Mouse (Mus musculus) heart, postnatal 14 days (tissue): ENCODE measurements at regions not wholly inside any gene's neighbourhood (a gene's known extent, or its start where the extent isn't known, plus 50 kb on each side); places are given as distances from the start of the nearest gene placed in this dataset.
"Not testable (repeated sequence)": the region's sequence is repeated elsewhere in the genome, so short reads cannot be mapped to it uniquely, and the experiment has no call there.

ENCODE experiments used
- DNase-seq, 2 experiments: peaks; one replicate each; pipeline ENCODE4 v3.0.0; 2021 to 2022
- intact Hi-C: fragments of 180-260 bp; cut with DNase I; formaldehyde crosslinking; loops from one replicate; pipeline ENCODE4 v1.15.1; 2025

DNA sequence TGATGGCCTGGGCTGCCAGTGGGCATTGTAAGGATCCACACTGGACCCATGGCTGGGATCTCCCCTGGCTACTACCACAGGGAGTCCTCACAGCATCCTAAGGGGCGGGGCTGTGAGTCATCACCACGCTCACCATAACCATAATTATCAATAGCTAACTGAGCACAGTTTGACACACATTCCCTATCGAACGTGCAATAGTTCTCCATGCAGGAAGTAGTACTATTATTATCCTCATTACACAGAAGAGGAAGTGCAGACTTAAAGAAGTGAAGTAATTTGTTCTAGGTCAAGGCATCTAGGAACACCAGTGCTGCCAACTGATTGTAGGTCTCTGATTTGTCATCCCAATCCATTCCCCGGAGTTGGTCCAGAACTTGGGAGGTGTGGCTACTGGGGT, 84.1 kb upstream of the Trim2 start:
- intact Hi-C loops: no loop called here
- no peak for DNase-seq

DNA sequence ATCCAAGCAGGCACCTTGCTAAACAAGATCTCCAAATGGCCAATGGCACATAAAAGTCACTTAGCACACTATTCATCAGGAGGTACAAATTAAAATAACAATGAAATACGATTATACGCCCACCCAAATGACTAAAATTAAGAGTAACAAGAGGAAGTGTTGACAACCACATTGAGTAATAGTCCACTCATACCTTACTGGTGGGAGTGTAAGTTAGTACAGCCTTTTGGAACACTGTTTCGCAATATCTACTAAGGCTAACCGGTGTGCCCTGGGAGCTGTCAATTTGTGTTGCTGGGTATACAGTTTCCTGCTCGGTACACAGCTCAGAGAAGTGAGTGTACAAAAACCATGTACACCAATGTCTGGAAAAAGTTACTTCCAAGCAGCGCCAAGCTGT, 81.8 kb upstream of the Trim2 start:
- intact Hi-C loops: no loop called here
- DNase-seq: no peak

DNA sequence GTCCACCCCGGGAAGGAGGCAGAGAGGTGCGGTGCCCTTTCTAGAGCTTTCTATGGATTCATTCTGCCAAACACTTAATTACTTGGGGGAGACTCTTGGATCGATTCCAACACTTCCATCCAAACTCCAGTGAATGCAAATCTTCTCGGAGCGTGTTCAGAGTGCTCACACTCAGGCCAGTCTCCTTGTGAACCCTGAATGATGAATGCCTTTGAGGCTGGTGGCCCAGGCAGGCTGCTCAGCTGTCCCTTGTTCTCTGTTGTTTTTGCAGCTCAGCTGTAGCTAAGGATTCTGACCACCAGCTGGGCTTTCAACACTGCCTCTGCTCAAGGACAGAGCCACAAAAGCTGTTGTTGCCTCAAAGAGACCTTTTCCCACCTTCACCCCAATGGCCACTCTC, 79.0 kb upstream of the Trim2 start:
- intact Hi-C loops: no loop called here
- no peak for DNase-seq

DNA sequence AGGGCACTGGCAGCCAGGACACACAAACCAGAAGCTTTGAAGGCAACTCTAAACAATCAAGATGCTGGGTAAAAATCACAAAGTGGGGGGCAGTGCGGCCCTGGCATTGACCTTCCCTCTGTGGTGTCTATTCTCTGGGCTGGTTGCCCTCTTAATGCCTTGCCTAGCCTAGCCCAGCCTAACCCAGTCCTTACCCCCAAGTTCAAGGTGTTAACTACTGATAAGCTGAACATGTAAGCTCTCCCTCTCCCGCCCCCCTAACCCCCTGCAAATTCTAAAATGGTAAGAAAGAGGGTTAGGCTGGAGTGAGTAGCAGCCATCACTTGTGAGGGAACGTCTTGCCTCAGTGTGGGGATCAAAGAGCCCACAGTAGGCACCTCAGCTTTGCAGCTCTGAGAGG, 76.9 kb upstream of the Trim2 start:
- intact Hi-C loops: no loop called here
- no peak for DNase-seq

DNA sequence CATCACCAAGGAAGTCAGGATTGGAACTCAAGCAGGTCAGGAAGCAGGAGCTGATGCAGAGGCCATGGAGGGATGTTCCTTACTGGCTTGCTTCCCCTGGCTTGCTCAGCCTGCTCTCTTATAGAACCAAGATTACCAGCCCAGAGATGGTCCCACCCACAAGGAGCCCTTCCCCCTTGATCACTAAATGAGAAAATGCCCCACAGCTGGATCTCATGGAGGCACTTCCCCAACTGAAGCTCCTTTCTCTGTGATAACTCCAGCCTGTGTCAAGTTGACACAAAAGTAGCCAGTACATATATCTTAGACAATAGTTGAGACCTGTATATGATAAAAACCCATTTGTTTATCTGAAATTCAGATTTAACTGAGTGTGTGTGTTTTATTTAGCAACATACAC, 76.4 kb upstream of the Trim2 start:
- intact Hi-C loops, DNase-seq: not testable (repeated sequence)

DNA sequence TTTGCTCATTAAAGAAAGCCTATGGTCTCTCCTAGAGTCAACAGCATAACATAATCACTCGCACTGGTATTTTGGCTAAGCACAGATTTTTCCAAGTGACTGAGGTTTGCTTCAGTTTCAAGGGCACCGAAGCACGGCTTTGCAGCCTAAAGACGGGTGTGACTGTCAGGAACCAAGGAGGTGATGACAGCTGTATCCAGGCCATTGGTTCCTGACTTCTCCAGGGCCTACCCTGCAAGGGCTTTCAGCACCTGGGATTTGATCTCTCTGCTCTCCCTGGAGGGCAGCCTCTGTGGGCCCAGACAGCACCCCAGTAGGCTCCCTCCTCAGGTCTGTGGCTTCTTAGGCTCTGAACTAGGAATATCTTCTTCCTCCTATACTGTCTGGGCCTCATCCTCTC, 75.3 kb upstream of the Trim2 start:
- no peak for DNase-seq
- intact Hi-C loops: no loop called here

DNA sequence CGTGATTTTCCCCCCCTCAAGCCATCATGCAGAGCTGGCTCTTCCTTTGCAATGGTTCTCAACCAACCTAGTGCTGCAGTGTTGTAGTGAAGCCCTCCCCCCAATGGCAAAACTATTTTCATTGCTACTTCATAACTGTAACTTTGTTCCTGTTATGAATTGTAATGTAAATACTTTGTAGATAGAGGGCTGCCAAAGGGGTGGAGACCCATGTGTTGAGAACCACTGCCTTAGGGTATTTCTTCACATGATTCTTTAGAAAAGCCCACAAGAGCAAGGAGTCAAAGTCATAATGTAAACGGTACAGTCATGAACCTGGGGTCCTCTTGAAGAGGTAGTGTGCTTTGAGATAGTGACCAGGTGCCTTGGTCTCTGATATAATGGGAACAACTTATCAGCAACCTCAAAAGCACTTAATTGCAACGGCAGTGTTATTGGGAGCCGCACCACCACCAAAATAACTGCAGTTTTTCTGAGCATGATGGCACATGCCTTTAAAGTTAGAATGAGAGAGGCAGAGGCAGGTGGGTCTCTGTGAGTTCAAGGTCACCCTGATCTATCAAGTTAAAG, 72.4 kb upstream of the Trim2 start:
- no peak for DNase-seq
- intact Hi-C loops: no loop called here

DNA sequence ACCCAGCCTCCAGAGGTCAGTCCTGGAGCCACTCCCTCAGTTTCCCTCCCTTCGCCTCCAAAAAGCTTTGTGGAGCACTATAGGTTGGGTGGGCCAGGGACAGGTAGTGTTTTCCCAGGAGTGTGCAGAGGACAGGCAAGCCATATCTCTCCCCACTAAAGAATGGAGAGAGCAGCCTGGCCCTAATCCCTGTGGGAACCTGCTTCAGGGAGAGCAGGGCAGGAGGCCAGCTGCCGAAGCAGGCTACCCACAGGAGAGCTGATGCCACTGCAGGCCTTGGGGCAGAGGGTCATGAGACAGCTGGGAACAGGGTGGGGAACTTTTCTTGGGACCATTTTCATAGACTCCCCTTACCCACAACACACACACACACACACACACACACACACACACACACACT, 69.8 kb upstream of the Trim2 start:
- intact Hi-C loops: no loop called here
- DNase-seq: peak in 1 of 2 experiments; percentile 11

DNA sequence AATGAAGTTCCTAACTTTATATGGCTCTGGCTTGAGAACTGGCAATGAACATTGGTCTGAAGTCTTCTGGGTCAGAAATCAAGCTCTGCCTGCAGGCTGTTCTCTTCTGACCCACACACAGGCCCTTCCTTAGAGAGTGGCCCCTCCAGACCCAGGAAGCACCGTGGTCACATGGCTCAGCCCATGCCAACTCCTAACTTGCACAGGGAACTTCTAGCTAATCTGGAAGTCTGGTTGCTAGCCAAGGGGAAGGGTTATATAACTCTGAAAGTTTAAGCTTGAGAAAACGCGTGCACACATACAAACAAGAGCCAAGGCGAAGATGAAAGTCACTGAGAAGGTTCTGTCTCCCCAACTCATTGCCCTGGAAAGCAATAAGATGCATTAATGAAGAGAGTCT, 69.2 kb upstream of the Trim2 start:
- peak in 1 of 2 experiments; percentile 9 for DNase-seq
- intact Hi-C loops: no loop called here

DNA sequence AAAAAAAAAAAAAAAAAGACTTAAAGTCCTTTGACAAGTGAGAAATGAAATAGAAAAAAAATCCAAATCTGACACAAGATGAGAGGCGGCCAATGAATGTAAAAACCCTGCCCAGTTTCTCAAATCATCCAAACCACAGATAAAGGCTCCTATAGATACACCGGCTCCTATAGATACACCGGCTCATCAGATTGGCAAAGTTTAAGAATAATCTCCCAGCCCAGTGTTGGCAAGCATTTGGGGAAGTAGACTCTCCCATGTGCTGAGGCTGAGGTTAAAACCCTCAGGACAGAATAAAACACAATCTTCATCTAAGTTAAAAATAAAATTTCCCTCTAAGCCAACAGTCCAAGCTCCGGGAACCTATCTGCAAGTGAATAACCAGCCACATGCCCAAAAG, 65.2 kb upstream of the Trim2 start:
- no peak for DNase-seq

DNA sequence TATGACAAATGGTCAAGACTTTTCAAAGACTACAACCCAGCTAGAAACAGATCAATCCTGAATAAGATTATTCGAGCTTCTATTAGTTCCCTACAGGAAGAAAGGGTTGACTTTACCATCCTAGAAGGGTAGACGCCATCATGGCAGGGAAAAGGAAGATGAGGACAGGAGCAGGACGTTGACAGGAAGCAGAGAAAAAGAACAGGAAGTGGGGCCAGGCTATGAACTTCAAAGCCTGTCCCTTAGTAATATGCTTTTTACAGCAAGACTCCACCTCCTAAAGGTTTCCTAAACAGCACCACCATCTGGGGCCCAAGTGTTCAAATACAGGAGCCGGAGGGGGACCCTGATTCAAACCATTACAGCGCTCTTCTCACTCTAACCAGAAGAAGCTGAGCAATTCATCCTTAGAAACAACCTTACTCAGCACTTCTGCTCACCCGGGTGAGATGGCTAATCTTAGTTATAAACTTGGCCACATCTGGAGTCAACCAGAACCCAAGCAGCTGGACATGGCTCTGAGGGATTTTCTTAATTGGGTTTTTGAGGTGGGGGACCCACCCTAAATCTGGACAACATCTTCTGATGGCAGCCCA, 60.6 kb upstream of the Trim2 start:
- intact Hi-C loops: no loop called here
- DNase-seq: no peak

More for the DNA sequence above, 65.2 kb upstream of the Trim2 start:
- intact Hi-C loops: no loop called here

DNA sequence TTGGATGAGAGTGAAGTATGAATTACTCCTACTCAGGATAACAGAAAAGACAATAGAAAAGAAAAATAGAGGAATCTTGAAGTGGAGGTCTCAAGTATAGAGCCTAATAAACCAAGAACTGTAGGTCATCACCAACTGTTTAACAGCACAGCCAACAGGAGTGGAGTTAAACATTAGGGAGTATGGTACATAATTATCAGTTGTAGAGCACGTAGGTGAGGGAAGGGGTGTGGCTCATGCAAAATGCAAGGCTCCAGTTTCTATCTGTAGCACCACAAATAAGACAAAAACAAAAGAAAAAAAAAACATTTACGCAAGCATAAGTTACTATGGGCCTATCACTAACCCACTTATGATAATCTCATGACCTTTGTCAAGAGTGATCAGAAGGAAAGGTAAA, 52.0 kb upstream of the Trim2 start:
- intact Hi-C loops: loop anchor here (5.0 kb wide), 1 partner anchor 89 kb away; no protein-coding TSS in a partner anchor
- DNase-seq: no peak

DNA sequence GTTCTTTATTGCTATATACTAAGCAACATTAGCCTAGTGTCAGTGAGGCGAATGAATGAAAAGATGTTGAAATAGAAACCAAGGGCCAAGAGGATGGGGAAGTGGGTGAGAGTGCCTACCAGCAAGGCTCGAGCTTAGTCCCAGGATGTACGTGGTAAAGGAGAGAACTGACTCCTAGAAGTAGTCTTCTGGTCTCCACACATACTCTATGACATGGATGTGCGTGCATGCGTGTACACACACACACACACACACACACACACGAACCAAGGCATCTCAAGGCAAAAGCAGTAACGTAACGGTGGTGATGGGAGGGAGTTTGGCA, 50.0 kb upstream of the Trim2 start:
- intact Hi-C loops: loop anchor here (5.0 kb wide), 1 partner anchor 91 kb away; no protein-coding TSS in a partner anchor
- no peak for DNase-seq
